Mouse (Mus musculus) G1E (cell line): ENCODE measurements around the gene Cdk6.

Experiments
- CTCF ChIP-seq: IDR thresholded peaks from 2 replicates; pipeline ENCODE4 v1.5.1; 2012; ENCODE audit warnings: low read depth, low read length, inconsistent platforms, mixed read lengths
- GATA1 ChIP-seq: IDR thresholded peaks from 2 replicates; pipeline ENCODE4 v1.6.1; 2012; ENCODE audit warnings: borderline replicate concordance, low read length, inconsistent platforms, mixed read lengths
- POLR2AphosphoS5 ChIP-seq: IDR thresholded peaks from 2 replicates; pipeline ENCODE4 v1.6.1; 2012; ENCODE audit warnings: low read depth, low read length, inconsistent platforms; ENCODE audit not compliant: insufficient replicate concordance
- TAL1 ChIP-seq: conservative IDR thresholded peaks from 2 replicates; pipeline ENCODE4 v1.6.1; 2012; ENCODE audit warnings: low read depth, low read length, inconsistent platforms, mixed read lengths

- TF ChIP-seq GATA1 (no peak), CTCF (no peak), TAL1 (no peak), POLR2AphosphoS5 (no peak)
Measured at GRCm38 (mm10) chr5:3508480-3509381, 167.4 kb downstream of the Cdk6 start.
